Mouse (Mus musculus) hindbrain, embryonic 12.5 days (tissue): Measurements from ENCODE around the gene Pmp22. TPM values are rescaled to one million over a fixed set of nuclear protein-coding genes. Genes with fewer than 3 reads are reported as not detected.

ENCODE experiments used
- polyA plus RNA-seq: library from polyadenylated mRNA; unstranded; fragments of >200 nt; fragmentation: Nextera tagmentation; extraction: Ambion mirVana; gene quantifications from 2 replicates; pipeline ENCODE4 v1.2.1, GENCODE M21; 2016

Gene Pmp22
- polyA plus RNA-seq, 1 experiment from 2014 or later, result 68.7 TPM

Other genes with a start within 250 kb of the Pmp22 start
- 49.5 and 51.7 TPM in 2 replicates for gene Tvp23b, start 249.5 kb upstream of the Pmp22 start, polyA plus RNA-seq
- gene Cdrt4, start 177.8 kb upstream of the Pmp22 start, polyA plus RNA-seq, result not detected in 2 replicates
- not detected in 2 replicates for gene Tekt3, start 67.3 kb upstream of the Pmp22 start, polyA plus RNA-seq